Mouse (Mus musculus) kidney, adult 2 months (tissue): ENCODE data around the gene Hyou1.

Experiments
- CTCF ChIP-seq: fragments of 200-500 bp; conservative IDR thresholded peaks from 2 replicates; pipeline ENCODE4 v1.5.1; 2011; ENCODE audit warnings: low read depth, mild to moderate bottlenecking, control low read depth, low read length, moderate library complexity, mixed read lengths; ENCODE audit not compliant: insufficient read depth, insufficient read length
- POLR2A ChIP-seq: fragments of 200-500 bp; IDR thresholded peaks from one replicate; pipeline ENCODE4 v1.6.1; 2011; ENCODE audit warnings: low read depth, low read length, control low read depth

DNA sequence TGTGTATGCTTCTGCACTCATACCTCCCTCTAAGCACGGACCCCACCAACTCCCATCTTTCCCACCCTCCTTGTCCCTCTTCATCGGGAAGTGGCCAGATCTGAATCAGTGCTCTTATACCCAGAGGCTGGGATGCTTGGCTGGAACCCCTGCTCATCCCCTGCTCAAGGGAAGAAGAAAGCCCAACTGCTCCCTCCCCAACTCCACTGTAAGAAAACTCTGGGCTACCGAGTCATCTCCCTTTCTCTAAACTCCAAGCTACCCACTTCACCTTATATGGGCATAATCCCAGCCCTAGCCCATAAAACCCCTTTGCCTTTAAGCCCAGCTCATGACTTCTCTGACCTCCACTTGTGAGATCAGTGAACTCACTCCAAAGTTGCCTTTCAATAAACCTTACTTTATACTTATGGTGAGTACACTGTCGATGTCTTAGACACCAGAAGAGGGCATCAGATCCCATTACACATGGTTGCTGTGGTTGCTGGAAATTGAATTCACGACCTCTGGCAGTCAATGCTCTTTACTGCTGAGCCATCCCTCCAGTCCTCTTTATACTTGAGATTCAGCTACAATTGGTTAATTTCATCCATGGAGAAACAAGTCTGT is 53.4 kb downstream of the Hyou1 start:
- no peak for TF ChIP-seq CTCF
- TF ChIP-seq POLR2A: no peak
